Mouse (Mus musculus) MEL (cell line): ENCODE data around the gene Ybx3. TPM values are rescaled to one million over a fixed set of nuclear protein-coding genes. Genes with fewer than 3 reads are reported as not detected.

Source experiments
- DNase-seq: peaks from one replicate; pipeline ENCODE4 v3.0.0; 2011; ENCODE audit warnings: low read depth, low spot score
- H3K27ac ChIP-seq: 2 replicates; pipeline ENCODE4 v1.5.1; 2012; ENCODE audit warnings: low read depth, mild to moderate bottlenecking, control low read depth, low read length, moderate library complexity; ENCODE audit not compliant: control insufficient read depth
- H3K27me3 ChIP-seq, 2 experiments: fragments of 150-350 bp in 1 of 2; sonication (generic) in 1 of 2; 2 replicates each; pipeline ENCODE4 v1.6.1; 2012; ENCODE audit warnings: low read length in 2 of 2, mild to moderate bottlenecking in 2 of 2, improper control_type of control experiment in 1 of 2, moderate library complexity in 1 of 2; ENCODE audit not compliant: insufficient read depth in 2 of 2, control insufficient read depth in 1 of 2
- H3K36me3 ChIP-seq, 2 experiments: 2 replicates each; pipeline ENCODE4 v1.6.1; 2012 to 2014; ENCODE audit warnings: low read length in 2 of 2, improper control_type of control experiment in 1 of 2, inconsistent platforms in 1 of 2, mild to moderate bottlenecking in 1 of 2; ENCODE audit not compliant: insufficient read depth in 2 of 2, control insufficient read depth in 1 of 2
- H3K4me1 ChIP-seq, 2 experiments: fragments of 150-350 bp in 1 of 2; sonication (generic) in 1 of 2; 2 replicates each; pipeline ENCODE4 v1.6.1; 2012; ENCODE audit warnings: low read length in 2 of 2, improper control_type of control experiment in 1 of 2, mild to moderate bottlenecking in 1 of 2; ENCODE audit not compliant: insufficient read depth in 2 of 2, control insufficient read depth in 1 of 2
- H3K4me3 ChIP-seq, 2 experiments: fragments of 150-350 bp in 1 of 2; sonication (generic) in 1 of 2; 2 replicates each; pipeline ENCODE4 v1.5.1; 2012; ENCODE audit warnings: low read depth in 2 of 2, low read length in 2 of 2, mild to moderate bottlenecking in 2 of 2, moderate library complexity in 2 of 2, control low read depth in 1 of 2, improper control_type of control experiment in 1 of 2; ENCODE audit not compliant: control insufficient read depth in 1 of 2, insufficient read depth in 1 of 2
- H3K79me2 ChIP-seq: 2 replicates; pipeline ENCODE4 v1.6.1; 2012; ENCODE audit warnings: mild to moderate bottlenecking, low read length, moderate library complexity; ENCODE audit not compliant: control insufficient read depth, poor library complexity, insufficient read depth
- H3K9ac ChIP-seq: 2 replicates; pipeline ENCODE4 v1.6.1; 2012; ENCODE audit warnings: low read depth, mild to moderate bottlenecking, control low read depth, low read length, moderate library complexity; ENCODE audit not compliant: control insufficient read depth, poor library complexity, severe bottlenecking
- H3K9me3 ChIP-seq: fragments of 150-350 bp; sonication (generic); replicated peaks from 2 replicates; pipeline ENCODE4 v1.6.1; 2012; ENCODE audit warnings: mild to moderate bottlenecking, low read length, improper control_type of control experiment, moderate library complexity; ENCODE audit not compliant: insufficient read depth
- BHLHE40 ChIP-seq: IDR thresholded peaks from 2 replicates; pipeline ENCODE4 v1.6.1; 2012; ENCODE audit warnings: low read depth, mild to moderate bottlenecking, inconsistent platforms, low read length, improper control_type of control experiment, borderline replicate concordance
- CHD2 ChIP-seq: IDR thresholded peaks from 2 replicates; pipeline ENCODE4 v1.6.1; 2011; ENCODE audit warnings: low read length, improper control_type of control experiment
- CTCF ChIP-seq, 3 experiments: IDR thresholded peaks in 2 of 3; conservative IDR thresholded peaks in 1 of 3; 2 replicates each; pipeline ENCODE4 v1.5.1; 2011 to 2012; ENCODE audit warnings: low read length in 3 of 3, low read depth in 2 of 3, mild to moderate bottlenecking in 2 of 3, improper control_type of control experiment in 1 of 3, inconsistent platforms in 1 of 3, mixed read lengths in 1 of 3, moderate library complexity in 1 of 3; ENCODE audit not compliant: control insufficient read depth in 1 of 3, insufficient read depth in 1 of 3, poor library complexity in 1 of 3, severe bottlenecking in 1 of 3
- ELF1 ChIP-seq: IDR thresholded peaks from 2 replicates; pipeline ENCODE4 v1.6.1; 2014; ENCODE audit warnings: low read depth, mild to moderate bottlenecking, inconsistent platforms, low read length, improper control_type of control experiment, moderate library complexity
- EP300 ChIP-seq, 2 experiments: IDR thresholded peaks; 2 replicates each; pipeline ENCODE4 v1.6.1; 2011; ENCODE audit warnings: improper control_type of control experiment in 2 of 2, low read length in 2 of 2, low read depth in 1 of 2, mild to moderate bottlenecking in 1 of 2
- ETS1 ChIP-seq: IDR thresholded peaks from 2 replicates; pipeline ENCODE4 v1.6.1; 2012; ENCODE audit warnings: low read depth, mild to moderate bottlenecking, inconsistent platforms, low read length, improper control_type of control experiment, moderate library complexity
- GABPA ChIP-seq: IDR thresholded peaks from 2 replicates; pipeline ENCODE4 v1.6.1; 2012; ENCODE audit warnings: low read depth, mild to moderate bottlenecking, inconsistent platforms, low read length, improper control_type of control experiment, moderate library complexity
- GATA1 ChIP-seq: IDR thresholded peaks from 2 replicates; pipeline ENCODE4 v1.6.1; 2011; ENCODE audit warnings: low read depth, low read length, improper control_type of control experiment
- KAT2A ChIP-seq: conservative IDR thresholded peaks from 2 replicates; pipeline ENCODE4 v1.6.1; 2012; ENCODE audit warnings: low read depth, low read length, improper control_type of control experiment, inconsistent platforms
- MAFK ChIP-seq: IDR thresholded peaks from 2 replicates; pipeline ENCODE4 v1.6.1; 2011; ENCODE audit warnings: low read depth, mild to moderate bottlenecking, low read length, improper control_type of control experiment, borderline replicate concordance
- MEF2A ChIP-seq: IDR thresholded peaks from 2 replicates; pipeline ENCODE4 v1.6.1; 2014; ENCODE audit warnings: low read depth, mild to moderate bottlenecking, inconsistent platforms, low read length, improper control_type of control experiment; ENCODE audit not compliant: poor library complexity, insufficient replicate concordance, severe bottlenecking; ENCODE audit errors: extremely low read depth
- MXI1 ChIP-seq: IDR thresholded peaks from 2 replicates; pipeline ENCODE4 v1.6.1; 2011; ENCODE audit warnings: mild to moderate bottlenecking, low read depth, low read length, improper control_type of control experiment
- MYC ChIP-seq: IDR thresholded peaks from 2 replicates; pipeline ENCODE4 v1.6.1; 2011; ENCODE audit warnings: low read depth, mild to moderate bottlenecking, low read length, improper control_type of control experiment, moderate library complexity
- NELFE ChIP-seq: IDR thresholded peaks from 2 replicates; pipeline ENCODE4 v1.6.1; 2011; ENCODE audit warnings: low read depth, low read length, improper control_type of control experiment
- NRF1 ChIP-seq: IDR thresholded peaks from 2 replicates; pipeline ENCODE4 v1.6.1; 2014; ENCODE audit warnings: low read depth, mild to moderate bottlenecking, inconsistent platforms, low read length, improper control_type of control experiment, moderate library complexity; ENCODE audit not compliant: poor library complexity, insufficient read depth, severe bottlenecking
- POLR2A ChIP-seq, 2 experiments: IDR thresholded peaks; 2 replicates each; pipeline ENCODE4 v1.6.1; 2011 to 2012; ENCODE audit warnings: low read length in 2 of 2, mild to moderate bottlenecking in 2 of 2, control low read depth in 1 of 2, improper control_type of control experiment in 1 of 2, low read depth in 1 of 2, moderate library complexity in 1 of 2; ENCODE audit not compliant: control insufficient read depth in 1 of 2, insufficient read depth in 1 of 2, poor library complexity in 1 of 2
- POLR2AphosphoS2 ChIP-seq: IDR thresholded peaks from 2 replicates; pipeline ENCODE4 v1.6.1; 2011; ENCODE audit warnings: low read length, improper control_type of control experiment
- POLR2AphosphoS5 ChIP-seq: IDR thresholded peaks from 2 replicates; pipeline ENCODE4 v1.6.1; 2012; ENCODE audit warnings: low read depth, borderline replicate concordance, mild to moderate bottlenecking, inconsistent platforms, low read length, moderate library complexity, mixed read lengths
- RCOR1 ChIP-seq: IDR thresholded peaks from 2 replicates; pipeline ENCODE4 v1.6.1; 2012; ENCODE audit warnings: low read depth, mild to moderate bottlenecking, inconsistent platforms, low read length, improper control_type of control experiment
- SIN3A ChIP-seq: IDR thresholded peaks from 2 replicates; pipeline ENCODE4 v1.6.1; 2012; ENCODE audit warnings: low read length, improper control_type of control experiment, inconsistent platforms
- SMC3 ChIP-seq: IDR thresholded peaks from 2 replicates; pipeline ENCODE4 v1.6.1; 2011; ENCODE audit warnings: low read depth, low read length, improper control_type of control experiment
- TAL1 ChIP-seq: IDR thresholded peaks from 2 replicates; pipeline ENCODE4 v1.6.1; 2012; ENCODE audit warnings: mild to moderate bottlenecking, inconsistent platforms, low read length, moderate library complexity, mixed read lengths
- TBP ChIP-seq: IDR thresholded peaks from 2 replicates; pipeline ENCODE4 v1.8.0; 2011; ENCODE audit warnings: low read depth, low read length, improper control_type of control experiment
- UBTF ChIP-seq: IDR thresholded peaks from 2 replicates; pipeline ENCODE4 v1.6.1; 2012; ENCODE audit warnings: low read depth, mild to moderate bottlenecking, inconsistent platforms, low read length, improper control_type of control experiment, moderate library complexity, borderline replicate concordance; ENCODE audit not compliant: insufficient read depth
- USF1 ChIP-seq: IDR thresholded peaks from 2 replicates; pipeline ENCODE4 v1.6.1; 2014; ENCODE audit warnings: low read depth, mild to moderate bottlenecking, inconsistent platforms, low read length, improper control_type of control experiment, moderate library complexity
- ZC3H11A ChIP-seq: IDR thresholded peaks from 2 replicates; pipeline ENCODE4 v1.6.1; 2012; ENCODE audit warnings: low read depth, mild to moderate bottlenecking, inconsistent platforms, low read length, improper control_type of control experiment
- ZKSCAN1 ChIP-seq: IDR thresholded peaks from 2 replicates; pipeline ENCODE4 v1.6.1; 2012; ENCODE audit warnings: low read depth, mild to moderate bottlenecking, inconsistent platforms, low read length, improper control_type of control experiment, moderate library complexity
- ZNF384 ChIP-seq: IDR thresholded peaks from 2 replicates; pipeline ENCODE4 v1.6.1; 2012; ENCODE audit warnings: low read depth, mild to moderate bottlenecking, inconsistent platforms, low read length, improper control_type of control experiment
- polyA plus RNA-seq, 2 experiments: library from polyadenylated mRNA; stranded (reverse) in 1 of 2; unstranded in 1 of 2; fragments of >175 nt in 1 of 2; fragments of >200 nt in 1 of 2; gene quantifications; 2 replicates each; pipeline versions ENCODE4 v1.2.1 to v1.2.4; 2012; ENCODE audit warnings: low replicate concordance in 2 of 2, low read depth in 1 of 2; ENCODE audit not compliant: insufficient read length in 2 of 2, insufficient read depth in 1 of 2, missing spikeins in 1 of 2
- total RNA-seq: library from RNA; depleted of rRNA; stranded (reverse); fragments of 300-350 nt; gene quantifications from 2 replicates; pipeline ENCODE4 v1.2.3, GENCODE M21; 2012

The Ybx3 gene
- total and polyA plus RNA-seq, 3 experiments, result 105 to 1,042 (median 575) TPM

DNA sequence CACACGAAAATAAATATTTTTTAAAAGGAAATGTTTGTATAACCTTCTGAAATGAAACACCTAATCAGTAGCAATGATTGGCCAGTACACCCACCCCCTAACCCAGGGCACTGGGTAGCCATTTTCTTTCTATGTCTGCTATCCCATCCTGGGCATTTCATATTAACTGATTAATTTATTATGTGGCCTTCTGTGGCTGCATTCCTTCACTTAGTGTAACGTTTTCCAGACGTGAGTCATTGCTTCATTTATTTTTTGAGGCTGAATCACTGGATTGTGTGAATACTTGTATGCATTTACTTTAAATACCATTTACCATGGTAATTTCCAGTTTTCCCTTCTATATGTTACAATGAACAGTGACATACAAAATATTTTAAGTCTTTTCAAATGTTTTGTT is 48.2 kb downstream of the Ybx3 start:
- TF ChIP-seq KAT2A (no peak), ZKSCAN1 (no peak), BHLHE40 (no peak), SMC3 (no peak), ELF1 (no peak), POLR2A (IDR thresholded peaks at IDR 0.05; ENCODE audit: control insufficient read depth in 1 of 2, insufficient read depth in 1 of 2, low read depth in 1 of 2, low read length in 2 of 2, poor library complexity in 1 of 2) (no peak), TAL1 (no peak), CHD2 (no peak), CTCF (IDR thresholded peaks at IDR 0.05 in 2 of 3, conservative IDR thresholded peaks at IDR 0.05 in 1 of 3; ENCODE audit: control insufficient read depth in 1 of 3, insufficient read depth in 1 of 3, low read depth in 2 of 3, low read length in 3 of 3, poor library complexity in 1 of 3, severe bottlenecking in 1 of 3) (no peak), TBP (no peak), ZC3H11A (no peak), MYC (no peak), GATA1 (no peak), NELFE (no peak), POLR2AphosphoS2 (no peak)
- TF ChIP-seq, all 39 proteins: peak for 0
- H3K4me3 ChIP-seq, result no peak overlapping the region
- peaks cover 0 to 1% of the 10 kb centered on the region in 2 experiments; a peak in 1 of 4 replicates for H3K27me3 ChIP-seq
- no peaks in the 10 kb centered on the region for H3K79me2 ChIP-seq
- no peak overlapping the region for H3K9ac ChIP-seq
- DNase-seq, result no peak
- H3K9me3 ChIP-seq, result no peaks in the 10 kb centered on the region
- no peaks in the 10 kb centered on the region for H3K4me1 ChIP-seq
- H3K27ac ChIP-seq, result no peak overlapping the region
- no peaks in the 10 kb centered on the region for H3K36me3 ChIP-seq

DNA sequence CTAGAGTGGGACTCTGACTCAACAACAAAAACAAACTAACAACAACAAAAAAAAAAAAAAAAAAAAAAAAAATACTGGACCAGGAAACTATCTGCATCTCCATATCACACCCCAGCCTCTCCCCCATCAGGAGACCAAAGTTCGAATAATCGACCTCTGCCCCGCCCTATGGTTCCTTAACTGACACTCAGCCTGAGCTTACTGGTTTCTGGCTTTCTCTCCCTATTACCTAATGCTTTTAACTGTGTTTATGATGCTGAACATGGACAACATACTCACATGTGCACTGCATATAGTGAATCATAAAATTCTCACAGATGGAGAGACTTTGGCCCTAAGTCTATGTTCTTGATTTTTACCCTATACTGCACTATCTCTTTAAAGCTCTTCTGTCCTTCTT is 49.0 kb downstream of the Ybx3 start:
- no peak overlapping the region for H3K9ac ChIP-seq
- H3K9me3 ChIP-seq, result no peaks in the 10 kb centered on the region
- H3K36me3 ChIP-seq, result no peaks in the 10 kb centered on the region
- H3K27me3 ChIP-seq, result peaks cover 0 to 1% of the 10 kb centered on the region in 2 experiments; a peak in 1 of 4 replicates
- H3K27ac ChIP-seq, result no peak overlapping the region
- H3K4me3 ChIP-seq, result no peak overlapping the region
- no peak for DNase-seq
- TF ChIP-seq MAFK (no peak), ZKSCAN1 (no peak), ETS1 (no peak), EP300 (IDR thresholded peaks at IDR 0.05; ENCODE audit: low read depth in 1 of 2, low read length in 2 of 2) (no peak), UBTF (no peak), ZC3H11A (no peak), CHD2 (no peak), CTCF (IDR thresholded peaks at IDR 0.05 in 2 of 3, conservative IDR thresholded peaks at IDR 0.05 in 1 of 3; ENCODE audit: control insufficient read depth in 1 of 3, insufficient read depth in 1 of 3, low read depth in 2 of 3, low read length in 3 of 3, poor library complexity in 1 of 3, severe bottlenecking in 1 of 3) (no peak), ZNF384 (no peak), NRF1 (no peak), SIN3A (no peak), MXI1 (no peak), POLR2A (IDR thresholded peaks at IDR 0.05; ENCODE audit: control insufficient read depth in 1 of 2, insufficient read depth in 1 of 2, low read depth in 1 of 2, low read length in 2 of 2, poor library complexity in 1 of 2) (no peak), NELFE (no peak), GABPA (no peak), RCOR1 (no peak), TAL1 (no peak), POLR2AphosphoS5 (no peak), MEF2A (no peak), USF1 (no peak)
- H3K79me2 ChIP-seq, result no peaks in the 10 kb centered on the region
- no peaks in the 10 kb centered on the region for H3K4me1 ChIP-seq
